Mouse (Mus musculus) mouse embryonic stem cell (cell line): ENCODE data around the gene Stab2.

Source experiments
- in situ Hi-C, 2 experiments: fragments of 300-500 bp; cut with MboI; formaldehyde crosslinking; loops; 1 replicate in 1 of 2; 3 replicates in 1 of 2; pipeline ENCODE4 v1.14.3; 2019 to 2020; ENCODE audit warnings: low sequenced_read_pairs in 2 of 2, low pct_unique_long_range_greater_than_20kb in 1 of 2, mixed read lengths in 1 of 2; ENCODE audit not compliant: unreplicated experiment in 1 of 2

The Stab2 gene

GRCm38 (mm10) chr10:86933906-86934305 lies 73.9 kb downstream of the Stab2 start:
- in situ Hi-C loops, result no loop called here

GRCm38 (mm10) chr10:86933180-86933695 lies 74.6 kb downstream of the Stab2 start:
- in situ Hi-C loops, result no loop called here

- in situ Hi-C loops, result no loop called here
Observed at GRCm38 (mm10) chr10:86923602-86924001, 84.2 kb downstream of the Stab2 start.

GRCm38 (mm10) chr10:86915595-86915994 lies 92.2 kb downstream of the Stab2 start:
- in situ Hi-C loops, result no loop called here

GRCm38 (mm10) chr10:86908562-86908961 lies 99.3 kb downstream of the Stab2 start:
- in situ Hi-C loops, result no loop called here

GRCm38 (mm10) chr10:86907043-86907442 lies 100.8 kb downstream of the Stab2 start:
- in situ Hi-C loops, result no loop called here

- in situ Hi-C loops, result no loop called here
Observed at GRCm38 (mm10) chr10:86895531-86895930, 112.3 kb downstream of the Stab2 start.

GRCm38 (mm10) chr10:86891066-86891465 lies 116.8 kb downstream of the Stab2 start:
- in situ Hi-C loops, result no loop called here

- in situ Hi-C loops, result no loop called here
Observed at GRCm38 (mm10) chr10:86890166-86890930, 117.5 kb downstream of the Stab2 start.

- in situ Hi-C loops, result no loop called here
Observed at GRCm38 (mm10) chr10:86889440-86889839, 118.4 kb downstream of the Stab2 start.

GRCm38 (mm10) chr10:86886434-86886833 lies 121.4 kb downstream of the Stab2 start:
- in situ Hi-C loops, result no loop called here

GRCm38 (mm10) chr10:86881448-86881847 lies 126.4 kb downstream of the Stab2 start:
- in situ Hi-C loops, result no loop called here

GRCm38 (mm10) chr10:86880071-86880806 lies 127.6 kb downstream of the Stab2 start:
- in situ Hi-C loops, result no loop called here

- in situ Hi-C loops, result no loop called here
Observed at GRCm38 (mm10) chr10:86878721-86879120, 129.1 kb downstream of the Stab2 start.

- in situ Hi-C loops, result no loop called here
Observed at GRCm38 (mm10) chr10:86872591-86872990, 135.2 kb downstream of the Stab2 start.

- in situ Hi-C loops, result no loop called here
Observed at GRCm38 (mm10) chr10:86872121-86872520, 135.7 kb downstream of the Stab2 start.

- in situ Hi-C loops, result no loop called here
Observed at GRCm38 (mm10) chr10:86863429-86863828, 144.4 kb downstream of the Stab2 start.

GRCm38 (mm10) chr10:86862496-86862895 lies 145.3 kb downstream of the Stab2 start:
- in situ Hi-C loops, result no loop called here

- in situ Hi-C loops, result no loop called here
Observed at GRCm38 (mm10) chr10:86860396-86860795, 147.4 kb downstream of the Stab2 start.

GRCm38 (mm10) chr10:86853433-86853832 lies 154.4 kb downstream of the Stab2 start:
- in situ Hi-C loops, result no loop called here
